Mouse (Mus musculus) heart, postnatal 0 days (tissue): ENCODE data around the gene Thbs1. TPM values are rescaled to one million over a fixed set of nuclear protein-coding genes. Genes with fewer than 3 reads are reported as not detected.

Experiments used
- ATAC-seq: fragments of 200-750 bp; cut with Nextera tagmentation; 2 replicates; pipeline ENCODE4 v1.8.0; 2017; ENCODE audit warnings: low read depth, moderate number of reproducible peaks, moderate library complexity; ENCODE audit not compliant: insufficient read depth
- DNase-seq: peaks from one replicate; pipeline ENCODE4 v3.0.0-alpha.2; 2016; ENCODE audit warnings: low spot score
- H3K27ac ChIP-seq: fragments of 300-500 bp; sonication (generic); 2 replicates; pipeline ENCODE4 v1.5.1; 2014; ENCODE audit warnings: low read depth, mild to moderate bottlenecking
- H3K27me3 ChIP-seq: fragments of 300-500 bp; sonication (generic); 2 replicates; pipeline ENCODE4 v1.6.1; 2014; ENCODE audit warnings: low read length, mixed read lengths; ENCODE audit not compliant: control insufficient read depth, insufficient read depth
- H3K36me3 ChIP-seq: fragments of 300-500 bp; sonication (generic); replicated peaks from 2 replicates; pipeline ENCODE4 v1.6.1; 2014; ENCODE audit warnings: low read length, mixed read lengths; ENCODE audit not compliant: control insufficient read depth, insufficient read depth
- H3K4me1 ChIP-seq: fragments of 300-500 bp; sonication (generic); 2 replicates; pipeline ENCODE4 v1.6.1; 2014; ENCODE audit warnings: antibody characterized with exemption; ENCODE audit not compliant: control insufficient read depth, insufficient read depth
- H3K4me2 ChIP-seq: fragments of 300-500 bp; sonication (generic); 2 replicates; pipeline ENCODE4 v1.6.1; 2014; ENCODE audit warnings: low read depth, mild to moderate bottlenecking, low read length, moderate library complexity
- H3K4me3 ChIP-seq: fragments of 300-500 bp; sonication (generic); 2 replicates; pipeline ENCODE4 v1.5.1; 2014; ENCODE audit warnings: low read depth, low read length
- H3K9ac ChIP-seq: fragments of 300-500 bp; sonication (generic); replicated peaks from 2 replicates; pipeline ENCODE4 v1.6.1; 2014; ENCODE audit warnings: low read depth, low read length, mixed read lengths
- H3K9me3 ChIP-seq: fragments of 300-500 bp; sonication (generic); replicated peaks from 2 replicates; pipeline ENCODE4 v1.6.1; 2016; ENCODE audit warnings: low read length; ENCODE audit not compliant: control insufficient read depth
- CTCF ChIP-seq: IDR thresholded peaks from 2 replicates; pipeline ENCODE4 v1.5.1; 2016; ENCODE audit warnings: antibody characterized with exemption, control low read depth, low read depth
- EP300 ChIP-seq: IDR thresholded peaks from 2 replicates; pipeline ENCODE4 v1.6.1; 2016; ENCODE audit warnings: antibody characterized with exemption, low read depth
- WGBS: fragments of 180-500 bp; shearing (Covaris S2); extraction: QIAGEN DNeasy Blood & Tissue Kit; methylation state at CpG from one replicate; pipeline ENCODE4 v1.1.7; 2014; 5-methylcytosine and 5-hydroxymethylcytosine counted together
- polyA plus RNA-seq: library from polyadenylated mRNA; unstranded; fragments of >200 nt; fragmentation: Nextera tagmentation; extraction: Ambion mirVana; gene quantifications from 2 replicates; pipeline ENCODE4 v1.2.1, GENCODE M21; 2015
- total RNA-seq: library from RNA; depleted of rRNA; stranded (reverse); fragments of >200 nt; gene quantifications from 2 replicates; pipeline ENCODE4 v1.2.3, GENCODE M21; 2014; ENCODE audit warnings: low replicate concordance

Gene Thbs1
- total and polyA plus RNA-seq, 2 experiments from 2014 or later: 8.0 to 62.6 TPM

GRCm38 (mm10) chr2:118118515-118118914, 6.8 kb downstream of the Thbs1 start:
- no peaks in the 10 kb centered on the region for H3K4me1 ChIP-seq
- ATAC-seq: no peak
- no peak overlapping the region for H3K27ac ChIP-seq
- no peak for TF ChIP-seq EP300
- no peak for TF ChIP-seq CTCF
- 91% methylated on average over 7 of the region's 7 CpGs for WGBS
- no peaks in the 10 kb centered on the region for H3K9me3 ChIP-seq
- no peak overlapping the region for H3K9ac ChIP-seq
- peaks cover 6% of the 10 kb centered on the region for H3K36me3 ChIP-seq
- no peak for DNase-seq
- H3K4me2 ChIP-seq: no peak overlapping the region
- H3K27me3 ChIP-seq: no peaks in the 10 kb centered on the region
- H3K4me3 ChIP-seq: no peak overlapping the region

- Histone ChIP-seq H3K4me1 (no peaks in the 10 kb centered on the region), H3K27me3 (no peaks in the 10 kb centered on the region), H3K9ac (no peak overlapping the region), H3K4me2 (no peak overlapping the region), H3K36me3 (peaks cover 6% of the 10 kb centered on the region), H3K4me3 (no peak overlapping the region), H3K9me3 (no peaks in the 10 kb centered on the region), H3K27ac (no peak overlapping the region)
- 95% methylated on average over 12 of the region's 12 CpGs for WGBS
- no peak for ATAC-seq
- TF ChIP-seq EP300: no peak
- no peak for TF ChIP-seq CTCF
- DNase-seq: no peak
Observed at GRCm38 (mm10) chr2:118119684-118120083, 8.0 kb downstream of the Thbs1 start.

- Histone ChIP-seq H3K9ac (no peak overlapping the region), H3K27ac (no peak overlapping the region), H3K9me3 (no peaks in the 10 kb centered on the region), H3K27me3 (no peaks in the 10 kb centered on the region), H3K4me3 (no peak overlapping the region), H3K4me2 (no peak overlapping the region), H3K36me3 (peaks cover 6% of the 10 kb centered on the region), H3K4me1 (no peaks in the 10 kb centered on the region)
- 89% methylated on average over 11 of the region's 11 CpGs for WGBS
- DNase-seq (no peak), ATAC-seq (no peak)
- no peak for TF ChIP-seq CTCF
- TF ChIP-seq EP300: no peak
Observed at GRCm38 (mm10) chr2:118120095-118120494, 8.4 kb downstream of the Thbs1 start.

GRCm38 (mm10) chr2:118120751-118121150, 9.1 kb downstream of the Thbs1 start:
- H3K9me3 ChIP-seq: no peaks in the 10 kb centered on the region
- peaks cover 12% of the 10 kb centered on the region for H3K36me3 ChIP-seq
- no peak overlapping the region for H3K4me2 ChIP-seq
- TF ChIP-seq EP300: no peak
- DNase-seq: no peak
- H3K9ac ChIP-seq: no peak overlapping the region
- H3K4me1 ChIP-seq: no peaks in the 10 kb centered on the region
- ATAC-seq: no peak
- WGBS: 89% methylated on average over 7 of the region's 7 CpGs
- no peak overlapping the region for H3K4me3 ChIP-seq
- H3K27ac ChIP-seq: no peak overlapping the region
- H3K27me3 ChIP-seq: no peaks in the 10 kb centered on the region

DNA sequence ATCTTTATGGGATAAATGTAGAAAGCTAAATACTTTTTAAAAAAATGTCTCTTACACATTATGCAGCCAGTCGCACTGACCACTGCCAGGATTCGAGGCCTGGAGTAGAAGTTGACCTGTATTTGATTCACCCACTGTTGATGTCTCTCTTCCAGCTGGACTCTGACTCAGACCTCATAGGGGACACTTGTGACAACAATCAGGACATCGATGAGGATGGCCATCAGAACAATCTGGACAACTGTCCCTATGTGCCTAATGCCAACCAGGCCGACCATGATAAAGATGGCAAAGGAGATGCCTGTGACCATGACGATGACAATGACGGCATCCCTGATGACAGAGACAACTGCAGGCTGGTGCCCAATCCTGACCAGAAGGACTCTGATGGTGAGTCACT, 10.6 kb downstream of the Thbs1 start:
- DNase-seq: no peak
- H3K4me3 ChIP-seq: no peak overlapping the region
- no peak for ATAC-seq
- H3K9ac ChIP-seq: no peak overlapping the region
- WGBS: 82% methylated on average over 6 of the region's 6 CpGs
- H3K4me2 ChIP-seq: no peak overlapping the region
- H3K27ac ChIP-seq: no peak overlapping the region
- peaks cover 12% of the 10 kb centered on the region for H3K36me3 ChIP-seq
- no peaks in the 10 kb centered on the region for H3K4me1 ChIP-seq
- H3K9me3 ChIP-seq: no peaks in the 10 kb centered on the region
- H3K27me3 ChIP-seq: no peaks in the 10 kb centered on the region
- TF ChIP-seq CTCF: no peak
- no peak for TF ChIP-seq EP300

DNA sequence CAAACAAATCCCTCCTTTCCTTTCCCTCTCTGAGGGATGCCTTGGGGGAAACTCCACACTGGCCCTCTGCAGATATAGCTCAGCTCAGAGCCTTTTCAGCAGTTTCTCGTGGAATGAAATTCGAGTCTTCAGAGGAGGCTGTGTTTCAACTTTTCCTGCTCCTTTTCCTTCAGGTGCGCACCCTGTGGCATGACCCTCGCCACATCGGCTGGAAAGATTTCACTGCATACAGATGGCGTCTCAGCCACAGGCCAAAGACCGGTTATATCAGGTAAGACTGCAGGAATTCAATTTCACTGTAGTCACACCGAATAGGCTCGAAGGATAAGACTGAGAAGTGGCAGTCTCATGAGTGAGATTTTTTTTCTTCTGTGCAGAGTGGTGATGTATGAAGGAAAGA, 12.1 kb downstream of the Thbs1 start:
- WGBS: 87% methylated on average over 9 of the region's 9 CpGs
- Histone ChIP-seq H3K4me3 (no peak overlapping the region), H3K9me3 (no peaks in the 10 kb centered on the region), H3K27ac (no peak overlapping the region), H3K27me3 (no peaks in the 10 kb centered on the region), H3K4me2 (no peak overlapping the region), H3K4me1 (no peaks in the 10 kb centered on the region), H3K36me3 (peaks cover 6% of the 10 kb centered on the region), H3K9ac (no peak overlapping the region)
- no peak for ATAC-seq
- no peak for DNase-seq
- TF ChIP-seq CTCF: no peak
- no peak for TF ChIP-seq EP300
